Mouse (Mus musculus): ENCODE data around the gene Pdzd9.

GRCm38 (mm10) chr7:120635362-120635781, 34.8 kb downstream of the Pdzd9 start:
- TF ChIP-seq CTCF (IDR thresholded peaks at IDR 0.05; ENCODE audit: extremely low read depth, insufficient read depth, low read length) (no peak), POLR2A (IDR thresholded peaks at IDR 0.05; ENCODE audit: extremely low read depth, insufficient read depth, low read length) (no peak)

Data from cortical plate, adult 2 months (tissue).